Mouse (Mus musculus): Measurements from ENCODE around the gene Ano8. TPM values are rescaled to one million over a fixed set of nuclear protein-coding genes. Genes with fewer than 3 reads are reported as not detected.
"Not testable (repeated sequence)": the region's sequence is repeated elsewhere in the genome, so short reads cannot be mapped to it uniquely, and the experiment has no call there.

Gene Ano8
- total RNA-seq, 1 experiment from 2014 or later, result 14.8 TPM

DNA sequence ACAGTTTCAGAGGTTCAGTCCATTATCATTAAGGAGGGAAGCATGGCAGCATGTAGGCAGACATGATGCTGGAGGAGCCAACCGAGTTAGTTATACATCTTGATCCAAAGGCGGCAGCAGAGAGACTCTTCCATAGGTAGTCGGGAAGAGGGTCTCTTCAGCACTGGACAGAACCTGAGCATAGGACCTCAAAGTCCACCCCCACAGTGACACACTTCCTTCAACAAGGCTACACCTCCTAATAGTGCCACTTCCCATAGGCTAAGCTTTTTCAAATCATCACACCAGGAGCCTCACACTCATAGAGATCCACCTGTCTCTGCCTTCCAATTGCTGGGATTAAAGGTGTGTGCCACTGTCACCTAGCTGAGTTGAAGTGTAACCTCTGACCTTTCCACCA lies 48.7 kb downstream of the Ano8 start:
- no peak for DNase-seq

DNA sequence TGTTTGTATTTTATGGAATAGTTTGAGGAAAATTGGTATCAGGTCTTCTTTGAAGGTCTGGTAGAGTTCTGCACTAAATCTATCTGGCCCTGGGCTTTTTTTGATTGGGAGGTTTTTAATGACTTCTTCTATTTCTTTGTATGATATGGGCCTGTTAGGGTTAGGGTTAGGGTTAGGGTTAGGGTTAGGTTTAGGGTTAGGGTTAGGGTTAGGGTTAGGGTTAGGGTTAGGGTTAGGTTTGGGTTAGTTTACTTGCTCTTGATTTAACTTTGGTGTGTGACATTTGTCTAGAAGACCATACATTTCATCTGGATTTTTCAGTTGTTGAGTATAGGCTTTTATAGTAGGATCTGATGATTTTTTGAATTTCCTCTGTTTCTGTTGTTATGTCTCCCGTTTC lies 52.8 kb downstream of the Ano8 start:
- not testable (repeated sequence) for DNase-seq

Other genes with a start within 250 kb of the Ano8 start
- 30.6 and 41.0 TPM in 2 replicates for gene Myo9b, start 213.2 kb downstream of the Ano8 start, total RNA-seq (2021)
- gene Haus8, start 213.0 kb downstream of the Ano8 start, total RNA-seq (2021), result 13.6 and 16.5 TPM in 2 replicates
- 165 and 179 TPM in 2 replicates for gene Use1, start 119.1 kb downstream of the Ano8 start, total RNA-seq (2021)
- gene Ocel1, start 114.7 kb downstream of the Ano8 start, total RNA-seq (2021), result 17.4 and 17.9 TPM in 2 replicates
- gene Nr2f6, start 104.0 kb downstream of the Ano8 start, total RNA-seq (2021), result 61.1 and 65.7 TPM in 2 replicates
- gene Ushbp1, start 90.2 kb downstream of the Ano8 start, total RNA-seq (2021), result 30.9 and 37.6 TPM in 2 replicates
- 85.5 and 88.4 TPM in 2 replicates for gene Babam1, start 89.1 kb downstream of the Ano8 start, total RNA-seq (2021)
- gene Ankle1, start 80.0 kb downstream of the Ano8 start, total RNA-seq (2021), result 5.8 and 6.9 TPM in 2 replicates
- 43.3 and 44.7 TPM in 2 replicates for gene Abhd8, start 22.3 kb downstream of the Ano8 start, total RNA-seq (2021)
- 145 and 164 TPM in 2 replicates for gene Mrpl34, start 21.0 kb downstream of the Ano8 start, total RNA-seq (2021)
- gene Dda1, start 16.8 kb downstream of the Ano8 start, total RNA-seq (2021), result 54.4 and 57.8 TPM in 2 replicates
- gene Gtpbp3, start 2.1 kb upstream of the Ano8 start, total RNA-seq (2021), result 20.0 and 21.5 TPM in 2 replicates
- gene Plvap, start 25.8 kb upstream of the Ano8 start, total RNA-seq (2021), result 116 and 123 TPM in 2 replicates
- gene Ccdc194, start 39.7 kb upstream of the Ano8 start, total RNA-seq (2021), result not detected in 2 replicates
- gene Bst2, start 51.5 kb upstream of the Ano8 start, total RNA-seq (2021), result 45.6 and 47.9 TPM in 2 replicates
- 63.2 and 66.3 TPM in 2 replicates for gene Mvb12a, start 57.0 kb upstream of the Ano8 start, total RNA-seq (2021)
- gene Tmem221, start 72.9 kb upstream of the Ano8 start, total RNA-seq (2021), result 1.8 and 4.2 TPM in 2 replicates
- 0.53 and 1.0 TPM in 2 replicates for gene Nxnl1, start 80.6 kb upstream of the Ano8 start, total RNA-seq (2021)
- gene Slc27a1, start 82.9 kb upstream of the Ano8 start, total RNA-seq (2021), result 91.6 and 93.6 TPM in 2 replicates
- 212 and 250 TPM in 2 replicates for gene Pgls, start 106.2 kb upstream of the Ano8 start, total RNA-seq (2021)
- gene Fam129c, start 111.7 kb upstream of the Ano8 start, total RNA-seq (2021), result 2.6 and 6.2 TPM in 2 replicates
- 60.0 and 62.0 TPM in 2 replicates for gene Colgalt1, start 125.0 kb upstream of the Ano8 start, total RNA-seq (2021)
- 7.2 and 7.7 TPM in 2 replicates for gene Unc13a, start 185.8 kb upstream of the Ano8 start, total RNA-seq (2021)
- 17.4 and 21.4 TPM in 2 replicates for gene Jak3, start 190.3 kb upstream of the Ano8 start, total RNA-seq (2021)
- gene Insl3, start 203.3 kb upstream of the Ano8 start, total RNA-seq (2021), result 8.0 and 9.8 TPM in 2 replicates
- 5.4 and 7.4 TPM in 2 replicates for gene B3gnt3, start 215.8 kb upstream of the Ano8 start, total RNA-seq (2021)
- 5.4 and 13.9 TPM in 2 replicates for gene Fcho1, start 239.8 kb upstream of the Ano8 start, total RNA-seq (2021)